Mouse (Mus musculus) embryonic fibroblast, embryonic 13.5 days (primary cell): ENCODE measurements around the gene Cadm2. TPM values are rescaled to one million over a fixed set of nuclear protein-coding genes. Genes with fewer than 3 reads are reported as not detected.

Experiments
- H3K27ac ChIP-seq: 2 replicates; pipeline ENCODE4 v1.5.1; 2012; ENCODE audit warnings: low read length, control low read depth, inconsistent platforms; ENCODE audit not compliant: insufficient read depth
- H3K4me1 ChIP-seq: 2 replicates; pipeline ENCODE4 v1.6.1; 2011; ENCODE audit warnings: low read length; ENCODE audit not compliant: control insufficient read depth, insufficient read depth
- H3K4me3 ChIP-seq: 2 replicates; pipeline ENCODE4 v1.5.1; 2011; ENCODE audit warnings: mild to moderate bottlenecking, control low read depth, low read length; ENCODE audit not compliant: insufficient read depth
- CTCF ChIP-seq: IDR thresholded peaks from 2 replicates; pipeline ENCODE4 v1.5.1; 2011; ENCODE audit warnings: mild to moderate bottlenecking, control low read depth, low read length, moderate library complexity, borderline replicate concordance; ENCODE audit not compliant: insufficient read depth
- POLR2A ChIP-seq: IDR thresholded peaks from 2 replicates; pipeline ENCODE4 v1.6.1; 2011; ENCODE audit warnings: low read depth, mild to moderate bottlenecking, control low read depth, low read length, moderate library complexity
- polyA plus RNA-seq: library from polyadenylated mRNA; stranded (reverse); fragments of >200 nt; gene quantifications from 2 replicates; pipeline ENCODE4 v1.2.4, GENCODE M21; 2011; ENCODE audit warnings: low read depth; ENCODE audit not compliant: missing spikeins, insufficient read length

Gene Cadm2
- polyA plus RNA-seq, 1 experiment = 3.6 TPM

- Histone ChIP-seq H3K4me1 (no peaks in the 10 kb centered on the region; the same call in 1 of the 2 replicates), H3K4me3 (no peak overlapping the region), H3K27ac (no peak overlapping the region)
- TF ChIP-seq POLR2A = no peak
- no peak for TF ChIP-seq CTCF
These were observed 428.3 kb downstream of the Cadm2 start for GRCm38 (mm10) chr16:67192395-67192794.

DNA sequence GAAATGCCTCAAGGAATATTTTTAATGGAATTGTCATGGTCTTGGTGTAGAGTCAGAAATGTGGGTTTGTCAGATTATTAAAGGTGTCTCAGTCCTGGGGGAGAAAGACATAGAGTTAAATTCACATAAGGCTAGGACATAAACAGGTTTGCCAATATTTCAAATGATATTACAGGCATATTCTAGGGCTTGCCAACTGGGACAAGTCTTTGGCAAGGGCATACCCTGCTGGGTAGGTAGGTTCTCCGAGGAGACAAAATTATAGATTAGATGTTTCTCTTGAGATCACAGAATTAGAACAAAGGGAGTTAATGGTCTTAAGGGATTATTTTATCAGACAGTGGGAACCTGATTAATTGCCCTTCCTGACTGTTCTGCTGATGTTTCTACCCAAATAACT lies 434.4 kb downstream of the Cadm2 start:
- Histone ChIP-seq H3K4me3 (no peak overlapping the region), H3K4me1 (no peaks in the 10 kb centered on the region; the same call in 1 of the 2 replicates), H3K27ac (no peak overlapping the region)
- TF ChIP-seq POLR2A (no peak), CTCF (no peak)

DNA sequence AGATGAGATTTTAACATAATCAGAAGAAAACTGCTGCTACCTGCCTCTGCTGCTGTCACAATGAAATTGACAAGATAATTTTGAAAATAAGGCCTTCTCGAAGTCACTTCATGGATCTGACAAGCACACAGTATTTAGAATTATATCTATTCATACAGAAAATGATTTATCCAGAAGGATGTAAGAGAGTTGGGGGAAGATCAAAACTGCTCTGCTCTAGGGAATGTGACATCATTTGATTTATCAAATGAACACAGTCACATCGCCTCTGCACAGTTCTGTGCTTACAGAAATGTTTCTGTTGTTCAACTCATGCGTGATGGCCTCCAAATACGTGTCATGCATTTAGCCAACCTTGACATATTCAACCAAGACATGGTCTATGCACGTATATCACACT lies 437.8 kb downstream of the Cadm2 start:
- no peak for TF ChIP-seq CTCF
- TF ChIP-seq POLR2A = no peak
- no peak overlapping the region for H3K27ac ChIP-seq
- H3K4me3 ChIP-seq = no peak overlapping the region
- no peaks in the 10 kb centered on the region for H3K4me1 ChIP-seq

DNA sequence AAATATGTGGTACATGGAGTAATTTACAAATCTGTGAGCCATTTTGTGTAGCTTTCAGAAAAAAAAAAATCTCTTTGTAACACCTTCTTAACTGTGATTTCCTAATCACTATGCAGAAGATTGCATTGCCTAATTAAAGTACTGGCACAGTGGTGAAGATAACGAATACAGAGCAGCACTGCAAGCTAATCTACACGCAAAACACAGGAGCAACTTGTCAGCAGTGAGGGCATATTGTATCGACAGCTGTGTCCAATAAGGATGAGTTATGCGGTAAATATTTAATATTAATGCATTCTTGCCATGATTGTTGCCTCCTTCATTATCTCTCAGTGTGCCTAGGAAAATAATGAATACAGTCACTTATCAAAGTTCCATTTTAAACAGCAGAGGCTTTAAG lies 445.3 kb downstream of the Cadm2 start:
- Histone ChIP-seq H3K4me3 (no peak overlapping the region), H3K4me1 (no peaks in the 10 kb centered on the region), H3K27ac (no peak overlapping the region)
- TF ChIP-seq CTCF (no peak), POLR2A (no peak)

DNA sequence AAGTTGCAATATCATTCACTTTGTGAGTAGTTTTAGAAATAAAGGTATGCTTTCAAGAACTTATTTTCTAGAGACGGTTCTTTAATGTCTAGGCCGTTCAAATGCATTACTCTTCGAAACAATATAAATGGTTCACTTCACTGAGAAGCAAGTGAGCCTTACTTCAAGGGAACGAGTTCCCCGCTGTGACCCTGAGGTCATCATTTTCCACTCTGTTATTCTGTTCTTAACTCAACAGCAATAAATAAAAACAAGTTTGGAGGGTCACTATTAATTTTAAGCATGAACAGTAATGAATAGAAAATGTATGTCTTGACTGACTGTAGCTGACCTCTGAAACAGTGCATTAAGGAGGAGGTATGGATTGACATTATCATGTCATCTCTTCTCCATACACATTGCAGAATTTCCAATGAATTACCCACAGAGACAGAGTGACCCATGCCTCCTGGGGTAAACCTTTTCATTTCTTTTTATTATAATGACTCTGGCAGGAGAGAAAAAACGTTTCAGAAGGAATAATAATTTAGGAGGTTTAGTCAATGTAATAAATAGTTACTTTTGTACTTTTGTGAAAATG lies 458.4 kb downstream of the Cadm2 start:
- TF ChIP-seq POLR2A (no peak), CTCF (no peak)
- H3K4me3 ChIP-seq = no peak overlapping the region
- H3K27ac ChIP-seq = no peak overlapping the region
- H3K4me1 ChIP-seq = no peaks in the 10 kb centered on the region

DNA sequence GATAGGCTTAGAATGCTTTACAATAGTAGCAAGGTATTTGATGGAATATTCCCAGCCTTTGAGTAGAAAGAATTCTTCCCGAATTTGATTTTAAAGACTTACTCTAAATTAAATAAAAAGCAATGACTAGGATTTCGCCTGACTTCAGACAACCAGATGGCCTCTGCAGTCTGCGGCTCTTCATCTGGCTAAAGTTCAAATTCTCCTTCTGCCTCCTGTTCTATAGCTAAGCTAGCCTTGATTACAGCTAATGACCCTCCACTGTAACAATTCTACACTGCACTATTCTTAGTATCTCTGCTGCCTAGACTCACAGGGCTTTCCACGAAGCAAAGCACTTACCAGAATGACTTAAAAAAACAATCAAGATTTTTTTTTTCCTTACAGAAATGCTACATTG lies 495.9 kb downstream of the Cadm2 start:
- TF ChIP-seq POLR2A (no peak), CTCF (no peak)
- Histone ChIP-seq H3K4me1 (no peaks in the 10 kb centered on the region; the same call in 1 of the 2 replicates), H3K4me3 (no peak overlapping the region), H3K27ac (no peak overlapping the region)

DNA sequence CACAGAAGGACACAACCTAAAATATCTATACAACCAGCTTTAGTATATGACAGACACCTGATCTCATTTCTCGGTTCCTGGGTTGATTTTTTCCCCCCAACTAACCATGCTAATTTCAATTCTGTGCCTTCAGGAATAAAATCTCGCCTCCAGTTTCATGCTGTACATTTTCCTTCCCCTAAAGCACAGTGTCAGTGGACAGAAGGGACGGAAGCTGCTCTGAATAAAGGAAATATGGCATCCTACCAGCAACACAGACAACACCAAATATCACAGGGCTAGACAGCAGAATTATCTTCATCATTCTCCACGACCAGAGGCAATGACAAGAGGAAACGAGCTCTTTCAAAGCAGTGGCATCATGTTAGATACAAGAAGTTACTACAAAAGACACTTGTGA lies 498.2 kb downstream of the Cadm2 start:
- no peaks in the 10 kb centered on the region; the same call in 1 of the 2 replicates for H3K4me1 ChIP-seq
- H3K4me3 ChIP-seq = no peak overlapping the region
- H3K27ac ChIP-seq = no peak overlapping the region
- TF ChIP-seq CTCF (no peak), POLR2A (no peak)

DNA sequence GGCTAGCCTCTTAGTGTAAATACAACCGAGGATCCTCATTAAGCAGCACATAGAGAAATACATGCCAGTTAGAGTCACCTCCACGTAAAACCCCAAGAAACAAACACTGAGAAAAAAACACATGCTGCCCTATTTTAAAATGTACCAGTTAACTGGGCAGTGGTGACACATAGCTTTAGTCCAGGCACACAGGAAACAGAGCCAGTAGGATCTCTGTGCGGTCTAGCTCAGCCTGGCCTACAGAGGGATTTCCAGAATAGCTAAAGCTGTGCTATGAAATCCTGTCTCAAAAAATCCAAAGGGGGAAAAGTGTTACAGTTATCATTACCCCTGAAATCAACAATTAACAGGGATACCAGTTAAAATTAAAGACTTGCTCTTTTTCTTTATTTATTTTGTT lies 498.9 kb downstream of the Cadm2 start:
- H3K4me1 ChIP-seq = no peaks in the 10 kb centered on the region; the same call in 1 of the 2 replicates
- no peak for TF ChIP-seq POLR2A
- no peak for TF ChIP-seq CTCF
- no peak overlapping the region for H3K4me3 ChIP-seq
- no peak overlapping the region for H3K27ac ChIP-seq

- no peak overlapping the region for H3K27ac ChIP-seq
- TF ChIP-seq CTCF = no peak
- no peak for TF ChIP-seq POLR2A
- H3K4me1 ChIP-seq = no peaks in the 10 kb centered on the region
- no peak overlapping the region for H3K4me3 ChIP-seq
These were observed 514.1 kb downstream of the Cadm2 start for GRCm38 (mm10) chr16:67106478-67107061.

DNA sequence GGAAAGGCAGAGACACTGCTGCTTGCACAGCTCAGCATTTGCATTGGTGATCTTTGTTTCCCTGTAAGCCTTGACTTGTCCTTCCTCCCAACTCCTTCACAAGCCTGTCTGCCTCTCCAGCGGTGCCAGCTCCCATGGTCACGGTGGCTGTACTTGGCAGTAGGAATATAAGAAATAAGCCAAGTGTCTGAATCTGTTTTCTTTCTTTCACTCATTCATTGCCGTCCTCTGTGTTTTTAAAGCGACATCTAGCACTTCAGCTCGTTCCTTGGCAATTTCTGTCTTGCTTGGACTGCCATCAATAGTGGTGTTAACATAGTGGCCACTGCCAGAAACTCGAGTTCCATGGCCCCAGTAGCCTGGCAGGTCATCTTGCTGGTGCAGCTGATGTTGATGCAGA lies 524.0 kb downstream of the Cadm2 start:
- TF ChIP-seq POLR2A (no peak), CTCF (no peak)
- Histone ChIP-seq H3K4me1 (no peaks in the 10 kb centered on the region), H3K4me3 (no peak overlapping the region)

More for the DNA sequence above, 524.0 kb downstream of the Cadm2 start:
- no peak overlapping the region for H3K27ac ChIP-seq
